Mouse (Mus musculus): ENCODE measurements around the gene Slc34a1.
A peak's percentile ranks its signal among the peaks of the same experiment; 100 is the strongest.

The Slc34a1 gene

DNA sequence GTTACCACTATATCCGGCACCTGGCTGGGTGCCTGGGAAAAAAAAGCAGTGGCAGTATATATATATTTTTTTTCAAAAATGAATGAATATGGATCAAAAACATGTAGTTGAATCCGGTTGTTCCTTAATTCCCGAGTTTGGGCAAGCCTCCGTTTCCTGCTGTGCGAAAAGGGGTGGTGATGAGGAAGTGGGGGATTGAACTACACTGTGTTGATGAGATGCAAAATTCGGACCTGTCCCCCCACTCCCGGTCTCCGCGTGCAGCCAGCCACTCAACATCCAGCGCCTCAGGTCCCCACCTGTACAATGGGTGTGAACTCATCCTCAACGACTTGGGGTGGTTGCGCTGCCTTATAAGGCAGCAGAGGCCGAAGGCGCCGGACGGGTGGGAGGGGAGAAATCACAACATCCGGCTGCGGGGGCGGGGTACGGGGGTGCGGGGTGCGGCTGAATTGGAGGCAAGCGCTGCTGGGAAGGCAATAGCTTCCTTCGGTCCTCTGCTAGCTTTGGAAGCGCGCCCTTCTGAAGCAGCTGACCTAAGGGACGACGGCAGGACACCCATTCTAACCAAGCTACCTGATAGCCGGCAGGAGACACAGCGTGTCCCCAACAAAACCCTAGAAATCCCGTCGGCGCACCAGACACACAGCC is 46.4 kb downstream of the Slc34a1 start:
- no peak for DNase-seq

DNA sequence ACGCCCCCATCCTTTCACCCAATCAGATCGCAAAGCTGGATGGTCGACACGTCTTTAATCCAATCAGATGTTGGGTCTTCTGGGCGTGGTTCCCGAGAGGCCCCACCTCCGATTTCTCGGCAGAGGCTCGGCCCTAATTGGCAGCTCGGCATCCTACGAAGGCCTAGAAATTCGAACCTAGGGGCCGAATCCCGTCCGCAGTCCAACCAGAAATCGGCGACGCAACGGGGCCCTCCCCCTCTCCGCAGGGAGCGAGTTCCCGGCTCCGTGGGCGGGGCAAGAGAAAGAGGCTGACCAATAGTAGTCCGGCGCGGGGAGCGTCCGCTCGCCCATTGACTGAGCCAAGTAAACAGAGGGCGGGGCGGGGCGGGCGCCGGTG is 46.9 kb downstream of the Slc34a1 start, which contains the start of gene Grk6:
Grk6 (plus strand) TSS at position 136 of the 379 bp plus-strand sequence.
- peak; percentile 99 for DNase-seq

DNA sequence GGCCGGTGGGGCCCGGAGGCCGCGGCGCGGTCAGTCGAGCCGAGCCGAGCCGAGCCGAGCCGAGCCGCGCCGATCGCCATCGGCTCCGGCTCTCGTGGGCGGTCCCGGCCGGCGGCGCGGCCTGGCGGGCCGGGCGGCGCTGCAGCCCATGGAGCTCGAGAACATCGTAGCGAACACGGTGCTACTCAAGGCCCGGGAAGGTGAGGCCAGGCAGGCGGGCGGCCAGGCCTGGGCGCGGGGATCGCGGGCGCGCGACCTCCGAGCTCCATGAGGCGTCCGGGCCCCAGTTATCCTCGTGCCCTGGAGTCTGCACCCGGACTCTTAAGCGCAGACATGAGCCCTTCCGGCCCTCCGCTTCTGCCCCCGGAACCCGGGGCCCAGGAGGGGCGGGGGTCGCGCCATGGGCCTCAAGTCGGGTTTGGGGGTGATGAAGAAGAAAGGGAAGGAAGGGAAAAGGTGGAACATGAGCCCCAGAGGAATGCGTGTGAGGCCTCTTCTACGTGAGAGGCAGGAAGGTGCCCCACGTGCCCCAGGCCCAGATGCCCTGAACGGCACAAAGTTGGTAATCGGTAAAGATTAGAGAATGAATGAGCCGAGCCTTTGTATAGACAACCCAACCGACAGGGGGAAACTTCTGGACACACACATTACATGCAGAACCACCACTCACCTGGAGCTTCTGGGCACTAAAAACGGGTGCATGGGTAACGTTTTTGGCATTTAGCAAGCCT is 47.5 kb downstream of the Slc34a1 start:
- peak; percentile 70 for DNase-seq

DNA sequence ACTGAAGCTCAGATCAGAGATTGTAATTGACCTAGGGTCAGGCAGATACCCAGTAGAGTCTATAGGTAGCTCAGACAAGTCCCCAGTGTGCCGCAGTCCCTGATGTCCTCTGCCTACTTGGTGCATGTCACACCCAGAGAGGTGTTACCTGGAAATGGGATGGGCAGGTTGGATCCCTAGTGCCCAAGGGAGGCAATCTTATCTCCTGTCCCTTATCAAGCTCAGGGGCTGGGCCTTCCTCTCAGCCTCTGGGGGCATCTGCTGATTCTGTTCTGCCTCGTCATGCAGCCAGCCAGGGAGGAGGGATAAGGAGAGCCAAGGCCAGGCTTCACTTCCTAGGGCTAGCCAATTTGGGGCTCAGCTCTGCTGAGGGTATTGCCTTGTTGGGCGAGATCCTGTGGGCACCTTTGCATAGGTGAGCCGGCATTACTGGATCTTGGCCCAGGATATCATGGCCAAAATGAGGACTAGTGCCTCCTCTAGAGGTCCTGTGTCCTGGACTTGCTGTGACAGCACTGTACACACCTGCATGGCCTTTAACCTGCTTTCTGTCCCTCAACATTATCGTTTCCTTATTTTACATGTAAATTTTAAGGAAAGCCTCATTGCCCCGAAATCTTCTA is 48.6 kb downstream of the Slc34a1 start:
- DNase-seq, result no peak

DNA sequence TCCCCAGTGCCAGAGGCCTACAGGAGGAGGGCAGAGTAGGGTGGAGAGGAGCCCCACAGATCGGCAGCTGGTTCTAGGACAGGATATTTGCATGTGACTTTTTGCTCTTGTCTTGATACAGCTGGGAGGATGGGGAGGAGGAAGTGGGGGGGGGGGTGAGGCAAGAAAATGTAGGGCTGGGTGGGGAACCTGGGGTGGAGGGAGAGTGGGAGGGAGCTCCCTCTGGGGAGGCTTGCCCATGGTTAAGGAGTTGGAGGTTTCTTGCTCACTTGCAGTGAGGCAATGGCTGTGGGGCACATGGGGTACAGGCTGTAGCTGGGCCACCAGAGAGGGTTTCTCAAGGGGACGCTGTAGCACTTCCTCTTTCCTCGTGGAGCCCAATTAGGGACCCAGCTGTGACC is 49.6 kb downstream of the Slc34a1 start:
- peak; percentile 72 for DNase-seq

DNA sequence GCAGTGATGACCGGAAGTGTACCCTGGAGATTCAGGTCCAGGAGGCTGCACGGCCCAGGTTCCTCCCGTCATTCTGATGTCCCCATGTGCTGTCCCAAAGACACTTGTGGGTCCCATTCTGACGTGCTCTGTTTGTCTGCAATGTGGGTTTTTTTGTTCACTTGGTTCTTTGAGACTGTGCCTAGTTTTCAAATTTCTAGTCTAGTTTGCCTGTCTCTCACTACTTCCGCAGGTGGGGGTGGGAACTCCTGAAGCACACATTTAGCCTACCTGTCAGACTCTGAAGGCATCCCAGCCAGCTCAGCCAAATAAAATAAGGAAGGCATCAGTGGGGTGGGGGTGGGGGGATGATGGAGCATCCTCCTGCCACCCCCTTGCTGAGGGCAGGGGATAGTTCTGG is 50.1 kb downstream of the Slc34a1 start:
- DNase-seq, result no peak

DNA sequence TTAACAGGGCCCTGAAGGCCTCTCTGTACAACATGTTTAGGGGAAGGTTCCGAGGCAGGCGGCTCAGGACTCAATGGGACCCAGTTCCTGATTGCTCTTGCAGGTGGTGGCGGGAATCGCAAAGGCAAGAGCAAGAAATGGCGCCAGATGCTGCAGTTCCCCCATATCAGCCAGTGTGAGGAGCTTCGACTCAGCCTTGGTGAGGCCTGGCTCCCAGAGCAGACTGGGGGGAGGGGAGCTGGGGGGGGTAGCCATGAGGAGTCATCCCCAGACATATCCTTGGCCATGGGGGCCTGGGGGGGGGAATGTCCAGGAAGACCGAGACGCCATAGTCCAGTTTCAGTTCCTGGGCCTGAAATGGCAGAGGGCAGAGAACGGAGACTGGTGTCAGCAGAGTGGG is 51.2 kb downstream of the Slc34a1 start:
- DNase-seq, result peak; percentile 49

DNA sequence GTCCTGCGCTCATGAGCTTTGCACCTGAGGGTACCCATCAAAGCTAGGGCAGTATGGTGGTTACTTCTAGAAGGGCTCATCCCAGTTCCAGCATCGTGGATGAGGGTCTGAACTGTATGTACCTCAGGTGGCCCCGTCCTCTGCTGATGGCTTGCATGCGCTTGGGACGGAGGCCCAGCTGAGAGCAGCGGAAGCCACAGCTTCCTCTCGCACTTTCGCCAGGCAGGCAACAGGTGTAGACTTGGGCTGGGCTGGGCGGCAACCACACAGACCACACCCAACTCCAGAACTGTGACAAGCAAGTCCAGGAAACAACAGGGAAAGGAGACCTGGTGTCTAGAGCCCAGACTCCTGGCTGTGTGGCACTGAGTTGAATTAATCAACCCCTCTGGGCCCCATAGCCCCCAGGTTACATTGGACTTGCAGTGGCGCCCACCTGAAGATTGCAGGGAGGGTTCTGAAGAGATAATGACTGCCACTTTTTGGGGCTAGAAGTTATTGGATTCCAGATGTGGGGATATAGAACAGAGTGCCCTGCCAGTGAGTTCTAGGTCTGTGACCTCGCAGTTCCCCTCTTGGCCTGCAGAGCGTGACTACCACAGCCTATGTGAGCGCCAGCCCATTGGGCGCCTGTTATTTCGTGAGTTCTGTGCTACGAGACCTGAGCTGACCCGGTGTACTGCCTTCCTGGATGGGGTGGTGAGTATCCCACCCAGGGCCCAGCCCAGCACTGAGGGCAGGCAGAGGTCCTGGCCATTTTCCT is 51.9 kb downstream of the Slc34a1 start:
- DNase-seq, result peak; percentile 80

DNA sequence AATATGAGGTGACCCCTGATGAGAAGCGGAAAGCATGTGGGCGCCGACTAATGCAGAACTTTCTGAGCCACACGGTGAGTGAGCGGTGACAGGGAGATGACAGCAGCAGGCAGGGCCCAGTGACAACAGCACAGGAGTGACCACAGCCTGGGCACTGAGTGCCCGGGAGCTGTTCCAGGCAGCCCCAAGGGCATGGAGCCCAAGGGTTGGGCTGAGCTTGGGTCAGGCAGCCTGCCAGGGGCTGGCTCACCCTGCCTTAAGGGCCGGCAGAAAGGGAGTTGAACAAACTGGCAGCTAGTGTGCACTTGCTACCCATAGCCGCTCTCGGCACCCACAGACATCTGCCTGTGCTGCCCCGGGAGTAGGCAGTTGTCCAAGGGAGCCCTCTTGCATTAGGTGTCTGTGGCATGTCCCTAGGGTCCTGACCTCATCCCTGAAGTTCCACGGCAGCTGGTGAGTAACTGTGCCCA is 52.6 kb downstream of the Slc34a1 start:
- no peak for DNase-seq

DNA sequence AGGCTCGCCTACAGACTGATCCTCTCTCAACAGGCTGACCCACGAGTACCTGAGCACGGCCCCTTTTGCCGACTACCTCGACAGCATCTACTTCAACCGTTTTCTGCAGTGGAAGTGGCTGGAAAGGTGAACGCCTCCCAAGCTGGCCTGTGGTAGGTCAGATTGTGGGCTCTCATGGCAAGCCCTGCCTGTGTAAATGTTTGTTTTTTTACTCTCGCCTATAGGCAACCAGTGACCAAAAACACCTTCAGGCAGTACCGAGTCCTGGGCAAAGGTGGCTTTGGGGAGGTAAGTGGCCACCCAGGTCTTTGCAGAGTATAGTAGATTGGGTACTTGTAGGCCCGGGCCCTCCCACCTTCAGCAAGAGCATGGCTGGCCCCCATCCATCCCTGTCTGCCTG is 53.3 kb downstream of the Slc34a1 start:
- no peak for DNase-seq

DNA sequence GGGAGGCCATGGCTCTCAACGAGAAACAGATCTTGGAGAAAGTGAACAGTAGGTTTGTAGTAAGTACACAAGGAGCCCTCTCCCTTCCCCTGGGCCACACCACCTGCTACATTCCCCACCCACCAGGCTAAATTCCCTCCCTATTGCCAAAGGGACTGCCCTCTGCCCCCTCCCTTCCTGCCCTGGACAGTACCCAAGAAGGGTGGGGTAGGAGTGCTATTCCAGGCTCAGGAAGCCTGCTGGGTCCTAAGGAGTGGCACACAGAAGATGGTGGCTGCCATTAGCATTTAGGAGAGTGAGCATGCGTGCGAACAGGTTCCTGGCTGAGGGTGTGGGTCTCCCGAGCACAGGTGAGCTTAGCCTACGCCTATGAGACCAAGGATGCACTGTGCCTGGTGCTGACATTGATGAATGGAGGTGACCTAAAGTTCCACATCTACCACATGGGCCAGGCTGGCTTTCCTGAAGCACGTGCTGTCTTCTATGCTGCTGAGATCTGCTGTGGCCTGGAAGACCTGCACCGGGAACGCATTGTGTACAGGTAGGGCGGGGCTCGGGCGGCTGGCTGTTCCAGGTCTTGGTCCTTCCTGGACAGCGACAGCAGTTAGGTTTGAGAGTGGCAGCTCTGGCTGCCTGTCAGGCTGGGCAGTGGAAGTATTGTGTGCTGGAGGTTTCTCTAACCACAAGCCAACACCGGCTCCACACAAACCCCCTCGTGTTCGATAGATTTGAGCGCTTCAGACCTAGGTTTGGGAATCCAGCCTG is 54.0 kb downstream of the Slc34a1 start:
- no peak for DNase-seq

DNA sequence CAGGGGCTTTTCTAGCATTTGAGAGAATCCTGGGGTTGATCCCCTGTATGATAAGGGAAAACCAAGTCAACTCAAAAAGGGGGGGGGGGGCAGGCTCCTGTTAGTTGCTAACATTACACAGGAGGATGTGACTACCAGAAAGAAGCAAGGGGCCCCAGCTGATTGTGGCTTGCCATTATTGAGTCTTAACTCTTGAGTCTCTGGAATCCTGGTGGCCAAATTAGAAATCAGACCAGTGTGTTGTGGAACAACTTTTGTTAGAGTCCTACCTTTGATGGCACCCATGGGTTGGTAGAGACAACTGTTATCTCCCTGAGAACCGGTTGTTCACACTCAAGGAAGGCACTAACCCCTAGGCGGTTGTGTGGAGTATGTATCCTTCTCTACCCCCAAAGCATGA is 65.0 kb downstream of the Slc34a1 start:
- DNase-seq, result no peak

DNA sequence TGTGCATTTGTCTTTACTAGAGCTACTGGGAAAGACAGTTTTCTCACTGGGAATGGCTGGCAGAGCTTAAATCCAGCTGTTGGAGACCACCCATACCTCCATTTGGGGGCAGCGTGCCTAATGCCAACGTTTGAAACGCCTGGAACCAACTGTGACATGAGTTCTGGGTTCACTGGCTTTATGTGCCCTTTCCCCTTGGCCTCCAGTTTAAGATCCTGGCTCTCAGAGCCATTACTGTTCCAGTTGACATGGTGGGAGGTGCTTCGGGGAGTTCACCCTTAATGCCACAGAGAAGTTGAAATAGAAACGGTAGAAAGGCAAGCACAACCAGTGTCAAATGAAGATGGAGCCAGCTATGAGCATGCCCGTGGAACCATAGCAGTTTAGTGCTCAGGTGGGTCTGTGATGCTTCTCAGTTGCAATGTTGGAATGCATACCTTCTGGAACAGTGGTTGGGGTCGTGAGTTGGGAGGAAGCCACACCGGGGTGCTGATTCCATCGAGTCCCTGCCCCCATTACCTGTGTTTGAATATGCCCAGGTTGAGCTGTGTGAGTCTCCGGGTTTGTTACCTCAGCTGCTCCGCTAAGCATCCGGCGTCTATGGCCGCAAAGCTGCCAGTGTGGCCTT is 65.5 kb downstream of the Slc34a1 start:
- no peak for DNase-seq

DNA sequence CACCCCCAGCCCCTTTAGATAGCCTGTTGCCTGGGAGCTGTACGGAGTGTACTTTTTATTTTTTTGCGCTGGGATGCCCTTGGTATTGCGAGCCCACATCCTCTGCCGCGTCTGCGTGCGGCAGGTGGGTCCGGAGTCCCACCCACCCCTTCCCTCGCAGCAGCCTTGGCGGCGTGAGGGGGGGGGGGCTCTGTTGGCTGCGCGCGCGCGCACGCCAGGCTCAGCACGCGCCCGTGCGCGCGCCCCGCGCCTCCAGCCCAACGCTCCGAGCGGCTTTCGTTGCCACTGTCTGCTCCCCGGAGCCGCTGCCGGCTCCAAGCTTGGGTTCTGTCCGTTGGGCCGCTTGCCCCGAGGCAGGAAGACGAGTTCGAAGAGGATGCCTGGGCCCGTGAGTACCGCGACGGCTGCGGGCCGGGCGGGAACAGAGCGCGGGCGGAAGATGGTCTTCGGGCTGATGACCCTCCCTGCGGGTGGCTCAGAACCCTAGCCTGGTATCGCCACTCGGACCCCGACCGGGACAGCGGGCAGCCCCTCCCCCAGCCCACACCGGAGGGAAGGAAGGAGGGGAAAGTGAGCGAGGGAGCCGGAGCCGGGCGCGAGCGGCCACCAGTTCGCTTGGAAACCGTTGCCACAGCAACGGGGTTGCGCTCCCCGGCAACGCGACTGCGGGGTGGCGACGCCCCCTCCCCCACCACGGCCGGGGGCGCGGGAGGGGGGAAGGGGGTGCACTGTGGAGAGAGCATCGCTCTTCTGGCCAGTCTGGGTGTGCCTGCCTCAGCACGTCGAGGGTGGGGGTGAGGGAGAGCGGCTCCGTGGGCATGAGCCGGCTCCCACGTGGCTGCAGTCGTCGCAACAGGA is 66.3 kb downstream of the Slc34a1 start, which contains the start of gene Prr7:
Prr7 (plus strand) TSS at position 241 of the 858 bp plus-strand sequence.
- peak; percentile 72 for DNase-seq

DNA sequence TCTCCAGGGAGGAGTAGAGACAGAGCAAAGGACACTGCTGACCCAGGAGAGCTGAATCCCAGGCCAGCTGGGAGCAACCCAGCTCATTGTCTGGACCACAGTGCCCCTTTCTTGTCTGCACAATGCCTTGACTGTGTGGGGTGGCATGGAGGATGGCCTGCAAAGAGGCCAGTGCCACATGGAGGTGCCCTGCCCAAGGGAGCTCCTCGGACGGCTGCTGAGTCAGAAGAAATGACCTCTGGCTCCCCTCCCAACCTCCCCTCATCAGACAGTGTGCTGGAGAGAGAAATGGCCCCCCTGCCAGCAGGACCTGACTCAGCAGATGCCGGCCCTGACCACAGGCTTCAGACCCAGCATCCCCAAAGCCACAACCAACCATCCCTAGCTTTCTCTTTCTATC is 67.2 kb downstream of the Slc34a1 start:
- DNase-seq, result no peak

Data from thymus, postnatal 25 days (tissue).